Mouse (Mus musculus): ENCODE data around the gene Ptms.
"Not testable (repeated sequence)": the region's sequence is repeated elsewhere in the genome, so short reads cannot be mapped to it uniquely, and the experiment has no call there.

GRCm38 (mm10) chr6:124894113-124894512, 25.8 kb downstream of the Ptms start:
- not testable (repeated sequence) for TF ChIP-seq CTCF, EP300 (IDR thresholded peaks at IDR 0.05; ENCODE audit: low read depth)

Measured in liver, embryonic 14.5 days (tissue).